Mouse (Mus musculus): ENCODE results near the gene Zfp541. TPM values are rescaled to one million over a fixed set of nuclear protein-coding genes. Genes with fewer than 3 reads are reported as not detected.

Gene Zfp541
- total and polyA plus RNA-seq, 2 experiments from 2014 or later, result 0.24 to 0.31 TPM

DNA sequence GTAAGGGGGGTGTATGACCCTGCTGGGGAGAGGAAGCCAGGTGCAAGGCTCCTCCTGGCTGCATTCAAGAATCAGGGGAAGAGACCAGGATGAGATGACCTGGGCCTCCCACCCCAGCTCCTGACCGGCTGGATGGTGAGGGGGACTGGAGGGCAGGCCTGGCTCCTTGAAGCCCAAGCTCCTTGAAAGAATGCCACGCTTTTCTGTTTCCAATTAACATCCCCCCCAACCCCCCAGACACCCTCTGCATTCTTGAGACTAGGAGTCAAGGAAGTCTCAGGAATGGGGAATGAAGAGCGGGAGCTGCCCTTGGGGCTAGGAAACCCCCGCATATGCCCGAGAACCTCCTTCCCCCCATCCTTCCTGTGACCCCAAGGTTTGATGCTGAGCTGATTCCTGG lies 17.1 kb upstream of the Zfp541 start:
- H3K9ac ChIP-seq (replicated peaks; ENCODE audit: low read length), result no peak overlapping the region

GRCm38 (mm10) chr7:16045538-16045937 lies 16.1 kb upstream of the Zfp541 start:
- ATAC-seq (no peak), DNase-seq (ENCODE audit: low spot score) (no peak)
- Histone ChIP-seq H3K36me3 (ENCODE audit: insufficient read depth, low read length) (no peaks in the 10 kb centered on the region), H3K9me3 (ENCODE audit: low read length) (no peaks in the 10 kb centered on the region), H3K4me2 (ENCODE audit: low read depth, low read length) (peak overlapping the region; percentile 91), H3K27me3 (ENCODE audit: insufficient read depth, low read length) (no peaks in the 10 kb centered on the region), H3K4me1 (ENCODE audit: insufficient read depth, low read length) (peaks cover 25% of the 10 kb centered on the region), H3K4me3 (ENCODE audit: low read length) (peak overlapping the region; percentile 72; the same call in 1 of the 2 replicates), H3K27ac (peak overlapping the region; percentile 98; the same call in 1 of the 2 replicates), H3K9ac (replicated peaks; ENCODE audit: low read length) (no peak overlapping the region)
- 50% methylated on average over 2 of the region's 2 CpGs for WGBS
- no peak for TF ChIP-seq CTCF (IDR thresholded peaks at IDR 0.05; ENCODE audit: low read depth)

More for the DNA sequence above, 17.1 kb upstream of the Zfp541 start:
- 0 out of 2 replicates have a peak overlapping the region, but pooled peaks have one; percentile 2 for H3K4me2 ChIP-seq (ENCODE audit: low read depth, low read length)
- ATAC-seq (no peak), DNase-seq (ENCODE audit: low spot score) (no peak)
- no peaks in the 10 kb centered on the region for H3K27me3 ChIP-seq (ENCODE audit: insufficient read depth, low read length)
- no peaks in the 10 kb centered on the region for H3K9me3 ChIP-seq (ENCODE audit: low read length)
- no peaks in the 10 kb centered on the region for H3K36me3 ChIP-seq (ENCODE audit: insufficient read depth, low read length)
- TF ChIP-seq CTCF (IDR thresholded peaks at IDR 0.05; ENCODE audit: low read depth), result no peak
- WGBS, result 31% methylated on average over 5 of the region's 5 CpGs
- no peak overlapping the region for H3K27ac ChIP-seq
- H3K4me3 ChIP-seq (ENCODE audit: low read length), result no peak overlapping the region
- H3K4me1 ChIP-seq (ENCODE audit: insufficient read depth, low read length), result peaks cover 20% of the 10 kb centered on the region

- WGBS, result 3% methylated on average over 7 of the region's 7 CpGs
- Histone ChIP-seq H3K36me3 (ENCODE audit: insufficient read depth, low read length) (no peaks in the 10 kb centered on the region), H3K9ac (replicated peaks; ENCODE audit: low read length) (peak overlapping the region; percentile 95), H3K4me1 (ENCODE audit: insufficient read depth, low read length) (peaks cover 25% of the 10 kb centered on the region), H3K27ac (peak overlapping the region; percentile 98), H3K27me3 (ENCODE audit: insufficient read depth, low read length) (no peaks in the 10 kb centered on the region), H3K9me3 (ENCODE audit: low read length) (no peaks in the 10 kb centered on the region), H3K4me2 (ENCODE audit: low read depth, low read length) (peak overlapping the region; percentile 91), H3K4me3 (ENCODE audit: low read length) (peak overlapping the region; percentile 72)
- peak; percentile 6; the same call in 1 of the 2 replicates for ATAC-seq
- DNase-seq (ENCODE audit: low spot score), result peak; percentile 54
- TF ChIP-seq CTCF (IDR thresholded peaks at IDR 0.05; ENCODE audit: low read depth), result no peak
Measured at GRCm38 (mm10) chr7:16046101-16046480, 15.5 kb upstream of the Zfp541 start.

DNA sequence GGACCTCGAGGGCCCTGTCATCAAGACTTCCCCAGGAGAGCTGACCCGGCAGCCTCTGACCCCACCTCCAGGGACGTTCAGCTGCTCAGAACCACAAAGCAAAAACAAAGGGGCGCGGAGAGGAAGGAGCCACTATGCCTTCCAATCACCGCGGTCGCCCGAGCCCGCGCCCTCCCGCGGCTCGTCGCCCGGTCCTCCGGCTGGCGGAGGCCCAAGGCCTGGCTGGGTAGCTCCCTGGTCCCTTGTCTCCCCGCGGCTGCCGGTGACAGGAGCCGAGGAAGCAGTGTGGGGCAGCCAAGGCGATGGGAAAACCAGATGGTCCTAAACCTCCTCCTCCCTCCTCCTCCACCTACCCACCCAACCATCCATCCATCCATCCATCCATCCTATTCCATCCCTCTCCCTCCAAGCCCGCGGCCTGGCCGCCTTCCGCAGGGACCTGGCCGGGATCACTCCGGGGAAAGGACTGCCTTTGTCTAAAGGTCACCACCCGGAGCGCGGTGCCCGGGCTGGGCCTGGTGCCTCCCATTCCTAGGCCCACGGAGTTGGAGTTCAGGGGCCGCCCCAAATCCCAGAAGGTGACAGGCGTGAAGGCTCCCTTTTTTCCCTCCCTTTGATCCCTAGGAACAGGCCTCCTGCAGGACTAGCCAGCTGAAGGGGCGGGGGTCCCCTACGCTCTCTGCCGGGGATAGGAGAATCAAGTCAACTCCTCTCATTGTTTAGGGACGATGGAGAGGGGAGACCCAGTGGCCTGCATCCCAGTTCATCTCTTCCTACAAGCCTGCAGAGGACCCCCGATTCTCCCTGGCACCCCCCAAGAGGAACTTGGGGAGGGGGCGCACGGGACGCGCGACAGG lies 14.9 kb upstream of the Zfp541 start:
- peaks cover 25% of the 10 kb centered on the region for H3K4me1 ChIP-seq (ENCODE audit: insufficient read depth, low read length)
- 2% methylated on average over 32 of the region's 46 CpGs for WGBS

DNA sequence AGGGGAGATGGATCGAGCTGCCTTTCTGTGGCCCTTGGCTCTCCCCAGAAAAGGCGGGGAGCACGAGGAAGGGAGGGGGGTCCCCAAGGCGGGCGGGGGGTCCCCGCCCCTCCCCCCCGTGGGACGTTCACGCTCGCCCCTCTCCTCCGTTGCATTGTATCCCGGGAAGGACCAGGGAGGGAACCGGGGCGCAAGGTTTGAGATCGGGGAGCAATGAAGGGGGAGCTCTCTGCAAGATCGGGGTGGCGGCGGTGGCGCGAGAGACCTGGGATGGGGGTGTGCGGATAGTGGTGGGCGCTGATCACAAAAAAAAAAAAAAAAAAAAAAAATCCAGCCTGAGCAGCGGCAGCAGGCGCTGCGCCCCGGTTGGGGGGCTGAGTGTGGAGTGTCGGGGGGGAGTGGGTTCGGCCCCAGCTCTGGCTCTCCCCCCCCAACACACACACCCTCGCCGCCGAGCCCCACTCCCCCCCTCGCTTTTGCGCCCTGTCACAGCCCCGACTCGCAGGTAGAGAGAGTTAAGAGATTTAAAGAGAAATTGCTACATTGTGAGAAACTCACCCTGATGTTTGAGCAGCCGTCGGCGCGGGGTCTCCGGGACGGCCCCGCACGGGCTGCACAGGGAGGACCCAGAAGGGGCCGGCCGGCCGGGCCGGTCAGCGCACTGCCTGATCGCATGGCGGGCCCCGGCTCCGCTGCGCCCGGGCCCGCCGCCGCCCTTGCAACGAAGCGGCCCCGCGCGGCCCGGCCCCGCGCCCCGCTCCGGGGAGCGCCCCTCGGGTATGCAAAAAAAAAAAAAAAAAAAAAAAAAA lies 14.1 kb upstream of the Zfp541 start, which contains the start of gene Bicra:
Bicra (minus strand) TSS at position 584 of the 809 bp plus-strand sequence.
- under 1% methylated on average over 58 of the region's 69 CpGs for WGBS
- ATAC-seq (peak; percentile 85), DNase-seq (ENCODE audit: low spot score) (peak; percentile 94)
- Histone ChIP-seq H3K4me1 (ENCODE audit: insufficient read depth, low read length) (peaks cover 25% of the 10 kb centered on the region), H3K9ac (replicated peaks; ENCODE audit: low read length) (peak within 1 kb of the TSS; percentile 95), H3K4me2 (ENCODE audit: low read depth, low read length) (peak within 1 kb of the TSS; percentile 91), H3K27me3 (ENCODE audit: insufficient read depth, low read length) (no peaks in the 10 kb centered on the region), H3K36me3 (ENCODE audit: insufficient read depth, low read length) (no peaks in the 10 kb centered on the region), H3K4me3 (ENCODE audit: low read length) (peak within 1 kb of the TSS; percentile 72), H3K9me3 (ENCODE audit: low read length) (no peaks in the 10 kb centered on the region), H3K27ac (peak within 1 kb of the TSS; percentile 98)
- no peak for TF ChIP-seq CTCF (IDR thresholded peaks at IDR 0.05; ENCODE audit: low read depth)

More for the DNA sequence above, 14.9 kb upstream of the Zfp541 start:
- DNase-seq (ENCODE audit: low spot score), result peak; percentile 80
- ATAC-seq, result peak; percentile 33
- Histone ChIP-seq H3K9ac (replicated peaks; ENCODE audit: low read length) (peak overlapping the region; percentile 95), H3K9me3 (ENCODE audit: low read length) (no peaks in the 10 kb centered on the region), H3K27me3 (ENCODE audit: insufficient read depth, low read length) (no peaks in the 10 kb centered on the region), H3K27ac (peak overlapping the region; percentile 98), H3K36me3 (ENCODE audit: insufficient read depth, low read length) (no peaks in the 10 kb centered on the region), H3K4me2 (ENCODE audit: low read depth, low read length) (peak overlapping the region; percentile 91), H3K4me3 (ENCODE audit: low read length) (peak overlapping the region; percentile 72)
- peak; percentile 1; the same call in 1 of the 2 replicates for TF ChIP-seq CTCF (IDR thresholded peaks at IDR 0.05; ENCODE audit: low read depth)

- under 1% methylated on average over 19 of the region's 20 CpGs for WGBS
- H3K27ac ChIP-seq, result peak overlapping the region; percentile 98
- peaks cover 25% of the 10 kb centered on the region for H3K4me1 ChIP-seq (ENCODE audit: insufficient read depth, low read length)
- ATAC-seq (peak; percentile 88), DNase-seq (ENCODE audit: low spot score) (peak; percentile 98)
- H3K36me3 ChIP-seq (ENCODE audit: insufficient read depth, low read length), result no peaks in the 10 kb centered on the region
- H3K4me3 ChIP-seq (ENCODE audit: low read length), result peak overlapping the region; percentile 72
- peak overlapping the region; percentile 91 for H3K4me2 ChIP-seq (ENCODE audit: low read depth, low read length)
- H3K27me3 ChIP-seq (ENCODE audit: insufficient read depth, low read length), result no peaks in the 10 kb centered on the region
- no peak for TF ChIP-seq CTCF (IDR thresholded peaks at IDR 0.05; ENCODE audit: low read depth)
- H3K9me3 ChIP-seq (ENCODE audit: low read length), result no peaks in the 10 kb centered on the region
- H3K9ac ChIP-seq (replicated peaks; ENCODE audit: low read length), result peak overlapping the region; percentile 95
Measured at GRCm38 (mm10) chr7:16048164-16048564, 13.4 kb upstream of the Zfp541 start.

Data from hindbrain, postnatal 0 days (tissue).